Mouse (Mus musculus): ENCODE data around the gene Bfsp1.

The Bfsp1 gene

DNA sequence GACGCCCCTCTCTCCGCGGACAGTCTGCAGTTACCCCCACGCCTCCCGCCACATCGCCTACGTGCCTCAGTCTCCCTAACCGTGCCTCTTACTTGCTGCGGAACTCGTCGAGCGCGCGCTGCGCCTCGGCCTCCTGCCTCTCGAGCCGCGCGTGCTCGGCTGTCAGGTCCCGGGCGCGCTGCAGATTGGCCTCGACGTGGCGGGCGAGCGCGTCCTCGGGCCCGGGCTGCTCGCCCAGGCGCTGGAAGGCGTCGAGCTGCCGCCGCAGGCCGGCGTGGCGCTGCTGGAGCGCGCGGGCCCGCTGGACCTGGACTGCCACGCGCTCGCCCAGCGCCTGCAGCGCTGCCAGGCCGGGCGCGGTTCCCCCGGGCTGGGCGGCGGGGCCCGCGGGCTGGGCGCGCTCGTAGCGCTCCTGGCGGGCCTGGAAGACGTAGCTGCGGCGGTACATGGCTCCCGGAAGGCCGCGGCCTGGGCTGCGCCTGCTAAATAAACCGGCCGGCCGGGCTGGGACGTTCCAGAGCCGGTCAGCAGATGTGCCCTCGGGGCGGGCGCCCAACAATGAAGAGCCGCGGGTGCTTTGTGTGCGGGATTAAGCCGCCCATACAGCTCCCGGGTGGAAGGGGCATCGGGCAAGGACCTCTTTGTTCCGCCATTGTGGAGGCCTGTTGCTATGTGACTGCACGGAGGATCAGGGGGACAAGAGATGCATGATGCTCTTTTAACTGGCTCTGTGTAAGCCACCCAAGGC, at the start of gene Bfsp1:
TSS of gene Bfsp1 (minus strand) at position 690 of the 748 bp plus-strand sequence.
- DNase-seq, result no peak

DNA sequence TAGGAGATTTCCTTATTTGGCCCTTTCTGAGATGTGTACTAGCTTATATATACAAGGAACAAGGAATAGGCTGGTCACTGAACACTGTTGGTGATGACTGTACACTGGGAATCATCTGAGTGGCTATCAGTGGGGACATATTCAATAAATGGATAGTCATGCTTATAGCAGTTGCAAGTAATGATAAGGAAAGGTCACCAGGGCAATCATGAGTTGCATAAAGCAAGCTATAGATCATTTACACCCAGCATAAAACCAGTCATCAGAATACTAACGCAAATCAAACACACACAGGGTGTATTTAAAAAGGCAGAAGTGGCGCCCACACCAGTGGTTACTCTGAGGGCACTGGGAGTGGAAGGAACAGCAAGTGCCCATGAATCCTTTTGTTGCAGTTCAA, 49.2 kb upstream of the Bfsp1 start:
- DNase-seq, result no peak

DNA sequence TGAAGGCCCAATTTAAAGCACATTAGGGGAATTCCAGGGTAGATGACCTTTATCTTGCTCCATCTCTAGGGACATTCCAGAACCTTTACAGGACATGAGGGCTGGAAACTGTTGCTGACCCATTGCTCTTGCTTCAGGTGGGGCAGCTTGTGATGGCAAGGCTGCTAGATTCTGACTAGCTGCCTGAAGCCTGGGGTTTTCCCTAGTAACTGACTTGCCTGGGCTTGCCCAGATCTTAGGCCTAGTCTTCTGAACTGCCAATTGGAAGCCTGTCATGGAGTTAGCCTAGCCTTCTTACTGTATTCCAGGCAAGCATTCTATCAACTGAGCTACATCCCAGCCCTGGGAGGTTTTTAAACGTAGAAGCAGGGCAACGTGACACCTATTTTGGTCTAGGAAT, 46.3 kb upstream of the Bfsp1 start:
- no peak for DNase-seq

DNA sequence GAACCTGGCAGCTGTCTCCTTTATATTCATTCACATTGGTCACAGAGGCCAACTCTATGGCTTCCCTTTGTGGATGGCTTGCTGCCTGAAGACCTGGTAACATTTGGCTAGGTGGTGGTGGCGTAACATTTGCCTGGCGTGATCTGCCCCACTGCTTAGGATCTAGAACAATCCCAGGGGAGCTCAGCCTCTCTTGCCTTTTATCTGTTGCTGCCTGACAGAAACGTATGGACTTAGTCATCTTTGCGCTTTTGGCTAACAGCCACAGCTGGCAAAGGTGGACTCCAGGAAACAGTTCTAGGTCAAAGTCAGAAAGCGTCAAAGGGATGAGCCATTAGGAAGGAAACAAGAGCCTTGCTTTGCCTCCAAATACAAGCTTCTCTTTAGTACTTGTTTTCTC, 41.9 kb upstream of the Bfsp1 start:
- DNase-seq, result no peak

DNA sequence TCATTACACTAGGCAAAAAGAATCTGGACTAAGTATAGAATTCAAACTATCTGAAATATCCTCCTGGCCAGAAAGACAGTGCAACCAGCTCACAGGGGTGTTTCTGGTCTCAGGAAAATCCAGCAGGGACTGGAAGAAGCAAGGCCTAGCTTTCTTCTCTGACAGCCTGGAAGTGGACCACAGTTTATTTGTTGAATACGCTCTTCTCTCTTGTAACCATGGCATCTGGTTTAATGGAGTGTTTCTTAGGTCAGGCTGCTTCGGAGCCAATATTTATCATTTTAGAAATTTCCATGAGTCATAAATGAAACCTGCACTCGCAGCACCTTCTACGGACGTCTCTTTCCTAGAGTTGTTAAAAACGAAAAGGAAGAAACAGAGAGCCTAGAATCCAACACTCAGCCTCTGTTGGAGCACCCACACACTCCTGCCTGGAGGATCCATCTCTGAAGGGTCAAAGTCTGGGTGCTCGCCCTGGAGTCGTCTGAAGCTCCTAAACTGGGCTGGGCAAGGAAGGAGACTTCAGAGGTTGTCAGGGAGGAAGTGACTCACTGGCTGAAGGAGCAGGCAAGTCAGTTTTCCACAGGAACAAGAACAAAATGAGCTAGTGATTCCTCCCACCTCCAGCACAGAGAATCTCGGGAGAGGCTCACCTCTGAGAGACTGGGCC, 40.5 kb upstream of the Bfsp1 start:
- DNase-seq, result no peak

DNA sequence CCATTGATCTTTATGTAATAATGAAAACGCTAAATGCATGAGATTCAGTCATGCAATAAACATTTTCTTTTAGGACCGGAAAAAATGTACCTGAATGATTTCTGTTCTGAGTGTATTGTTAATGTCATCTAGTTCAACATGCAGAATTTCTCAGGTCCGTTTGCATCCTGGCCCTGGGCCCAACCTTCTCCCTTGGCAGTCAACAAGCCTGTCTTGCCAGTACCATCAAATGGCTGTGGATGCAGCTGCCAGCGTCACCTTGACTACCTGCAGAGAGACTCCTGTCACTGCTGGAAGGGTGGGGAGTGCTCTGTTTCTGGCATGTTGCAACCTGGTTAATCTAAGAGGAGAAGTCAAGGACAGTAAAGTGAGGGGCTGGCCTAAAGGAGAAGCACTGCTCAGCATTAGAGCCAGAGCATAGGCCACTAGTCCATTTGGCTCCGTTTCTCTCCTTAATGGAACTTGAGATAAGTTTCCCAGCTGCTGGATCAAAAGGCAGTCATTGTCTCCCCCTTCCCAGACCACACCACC, 37.9 kb upstream of the Bfsp1 start:
- no peak for DNase-seq

DNA sequence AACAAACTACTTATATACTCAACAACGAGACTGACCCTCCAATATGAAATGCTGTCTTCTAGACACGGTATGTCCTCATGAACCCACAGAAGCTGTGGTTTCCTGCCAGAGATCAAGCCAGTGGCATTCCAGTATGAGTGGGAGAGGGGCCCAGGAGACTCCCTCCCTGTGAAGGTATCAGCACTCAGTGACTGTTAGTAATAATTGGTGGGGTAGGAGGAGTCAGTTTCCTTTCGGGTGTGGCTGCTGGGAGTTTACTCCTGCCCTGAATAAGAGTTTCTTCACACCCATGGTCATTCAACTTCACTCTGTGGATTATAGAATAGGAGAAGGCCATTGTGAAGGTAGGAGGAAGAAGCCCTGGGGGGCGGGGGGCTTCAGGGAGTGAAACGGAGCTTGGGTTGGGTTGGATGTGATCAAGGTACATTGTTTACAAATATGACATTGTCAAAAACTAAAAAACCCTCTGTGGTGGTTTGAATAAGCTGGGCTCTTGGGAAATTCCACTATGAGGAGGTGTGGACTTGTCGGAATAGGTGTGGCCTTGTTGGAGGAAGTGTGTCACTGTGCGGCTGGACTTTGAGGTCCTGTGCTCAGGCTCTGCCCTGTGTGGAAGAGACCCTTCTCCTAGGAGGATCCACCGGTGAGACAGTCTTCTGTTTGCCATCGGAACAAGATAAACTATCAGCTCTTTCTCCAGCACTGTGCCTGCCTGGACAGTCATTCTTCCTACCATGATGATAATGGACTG, 36.7 kb upstream of the Bfsp1 start:
- DNase-seq, result no peak

DNA sequence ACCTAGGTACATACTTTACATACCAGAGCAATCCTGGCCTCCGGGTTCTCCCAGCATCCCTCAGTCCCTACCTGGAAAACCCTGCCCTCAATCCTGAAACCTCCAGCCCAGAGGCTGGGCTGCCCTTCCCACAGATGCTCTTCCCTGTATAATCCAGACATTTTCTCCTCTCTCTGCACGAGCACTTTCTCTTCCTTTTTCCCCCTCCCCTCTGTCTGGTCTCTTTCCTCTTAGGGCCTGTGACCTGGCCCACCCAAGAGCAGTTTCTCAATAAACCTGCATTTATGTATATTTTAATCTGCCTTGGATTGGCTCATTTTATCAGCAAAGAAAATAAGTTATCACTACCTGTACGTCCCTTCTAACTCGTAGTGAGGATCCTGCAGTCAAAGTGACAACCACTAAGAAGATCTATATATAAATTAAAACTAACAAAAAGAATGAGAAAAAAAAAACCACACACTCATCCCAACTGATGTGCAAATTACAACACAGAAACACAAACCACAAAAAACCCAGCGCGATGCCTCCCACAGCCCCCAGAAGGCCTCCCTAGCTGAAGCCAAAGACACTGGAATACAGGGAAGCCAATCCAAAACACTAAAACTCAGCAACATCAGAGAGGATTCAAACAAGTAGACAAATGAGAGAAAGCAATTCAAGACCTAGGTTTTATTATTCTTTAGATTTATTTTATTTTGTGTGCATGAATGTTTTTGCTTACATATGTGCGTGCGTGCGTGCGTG, 28.5 kb upstream of the Bfsp1 start:
- no peak for DNase-seq

DNA sequence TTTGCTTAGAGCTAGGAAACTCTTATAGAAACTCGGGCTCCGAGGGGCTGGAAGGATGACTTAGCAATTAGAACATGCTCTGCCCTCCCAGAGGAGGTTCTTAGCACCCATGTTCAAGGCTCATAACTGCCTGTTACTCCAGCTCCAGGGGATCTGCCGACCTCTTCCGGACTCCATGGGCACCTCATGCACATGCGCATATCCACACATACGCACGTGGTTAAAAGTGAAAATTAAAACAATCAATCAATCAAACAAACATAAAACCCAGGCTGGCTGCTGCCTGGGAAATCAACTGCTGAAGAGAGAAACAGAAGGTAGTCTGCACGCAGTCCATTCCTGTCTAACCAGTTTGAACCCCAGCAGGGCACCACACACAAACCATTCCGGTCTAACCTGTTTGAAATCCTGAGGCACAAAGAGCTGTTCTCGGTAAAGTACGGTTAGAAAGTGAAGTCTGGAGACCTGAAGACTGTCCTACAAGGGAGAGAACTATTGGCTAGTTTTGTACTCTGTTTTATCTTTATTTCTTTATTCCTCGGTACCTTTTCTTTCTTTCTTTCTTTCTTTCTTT, 27.0 kb upstream of the Bfsp1 start:
- no peak for DNase-seq

DNA sequence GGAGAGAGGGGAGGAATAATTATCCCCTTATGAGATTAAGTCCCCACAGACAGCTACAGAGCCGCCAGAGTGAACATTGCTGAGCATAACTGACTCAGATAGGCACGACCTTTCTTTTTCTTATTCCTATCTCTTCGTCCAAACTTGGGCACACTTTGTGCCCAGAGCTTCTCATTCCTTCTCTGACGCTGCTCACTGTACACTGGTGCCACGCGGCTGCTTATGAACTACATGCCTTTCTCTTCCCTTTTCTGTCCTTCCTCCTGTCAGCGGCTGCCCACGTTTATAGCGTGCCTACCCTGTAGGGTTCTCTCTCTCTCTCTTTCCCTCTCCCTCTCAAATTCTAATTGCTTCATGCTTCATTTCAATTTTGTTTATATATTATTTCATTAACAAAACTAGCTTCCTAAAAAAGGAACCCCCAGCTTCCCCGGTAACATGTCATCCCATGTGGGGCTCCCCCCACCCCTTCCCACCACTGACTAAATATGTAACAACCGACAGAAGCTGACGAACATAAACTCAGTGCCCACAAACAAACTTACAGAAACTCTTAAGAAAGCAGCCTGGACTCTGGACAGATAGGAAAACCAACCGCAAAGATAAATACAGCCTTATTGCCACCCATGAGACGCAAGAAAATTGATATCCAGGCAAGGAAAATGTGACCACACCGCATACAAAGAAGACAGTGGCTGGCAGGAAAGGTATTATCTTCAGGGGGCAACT, 26.3 kb upstream of the Bfsp1 start:
- DNase-seq, result no peak

DNA sequence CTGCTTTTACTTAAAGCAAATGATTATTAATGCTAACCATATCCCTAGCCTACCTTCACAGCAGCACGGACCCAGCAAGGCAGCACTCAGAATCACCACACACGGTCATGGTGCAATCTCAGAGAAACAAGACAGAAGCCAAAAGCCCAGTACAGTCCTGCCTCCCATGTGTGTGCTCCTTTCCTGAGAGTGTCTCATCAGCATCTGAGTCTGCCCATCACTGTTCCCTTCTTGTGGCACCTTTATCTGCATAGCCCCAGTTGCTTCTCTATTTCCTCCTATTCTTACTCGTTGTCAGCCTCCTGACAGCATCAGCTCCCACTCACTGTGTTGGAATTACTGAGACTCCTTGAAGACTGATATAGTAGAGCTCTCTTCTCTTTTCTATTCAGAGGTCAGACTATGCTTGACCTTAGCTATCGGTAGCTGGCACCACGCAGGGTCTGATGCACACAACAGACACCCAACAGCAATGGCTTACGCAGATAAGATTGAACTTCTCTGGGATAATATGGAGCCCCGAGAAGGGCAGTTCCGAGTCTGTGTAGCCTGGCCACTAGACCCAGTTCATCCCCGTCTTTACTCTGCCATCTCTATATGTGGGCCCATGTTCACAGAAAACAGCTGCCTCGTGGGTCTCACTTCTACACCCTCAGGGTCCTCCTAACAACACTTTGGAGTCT, 19.8 kb upstream of the Bfsp1 start:
- no peak for DNase-seq

DNA sequence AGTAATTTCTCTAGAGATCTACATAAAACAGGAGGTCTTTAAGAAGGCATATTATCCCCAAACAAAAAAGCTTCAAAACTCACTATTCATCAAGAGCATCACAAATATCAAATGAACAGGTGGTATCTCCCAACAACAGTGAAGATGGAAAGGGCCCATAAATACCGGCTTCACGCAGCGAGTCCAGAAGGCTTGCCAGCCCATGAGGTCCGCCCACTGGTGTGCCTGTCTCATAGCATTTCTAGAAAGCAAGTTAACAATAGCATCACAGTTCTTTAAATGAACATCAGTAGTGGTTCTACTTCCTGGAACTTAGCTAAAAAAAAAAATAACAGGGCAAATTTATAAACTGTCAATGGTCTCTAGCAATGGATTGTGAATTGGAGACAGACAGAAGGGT, 19.0 kb upstream of the Bfsp1 start:
- DNase-seq, result no peak

DNA sequence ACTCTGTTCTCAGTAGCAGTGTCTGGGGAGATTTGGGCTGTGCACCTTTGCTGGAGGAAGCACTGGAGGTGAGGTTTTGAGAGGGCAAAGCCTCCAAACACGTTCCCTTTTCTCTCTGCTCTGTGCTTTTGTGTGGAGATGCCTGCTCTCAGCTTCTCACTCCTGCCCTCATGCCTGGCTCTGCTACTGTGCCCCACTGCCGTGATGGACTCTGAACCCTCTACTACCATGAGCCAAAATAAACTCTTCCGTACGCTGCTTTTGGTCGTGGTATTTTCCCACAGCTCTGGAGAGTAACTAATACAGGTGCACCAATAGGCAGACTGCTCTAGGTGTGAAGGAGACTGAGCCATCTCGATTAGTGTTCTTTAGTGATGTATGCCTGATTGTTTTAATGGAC, 16.3 kb upstream of the Bfsp1 start:
- no peak for DNase-seq

DNA sequence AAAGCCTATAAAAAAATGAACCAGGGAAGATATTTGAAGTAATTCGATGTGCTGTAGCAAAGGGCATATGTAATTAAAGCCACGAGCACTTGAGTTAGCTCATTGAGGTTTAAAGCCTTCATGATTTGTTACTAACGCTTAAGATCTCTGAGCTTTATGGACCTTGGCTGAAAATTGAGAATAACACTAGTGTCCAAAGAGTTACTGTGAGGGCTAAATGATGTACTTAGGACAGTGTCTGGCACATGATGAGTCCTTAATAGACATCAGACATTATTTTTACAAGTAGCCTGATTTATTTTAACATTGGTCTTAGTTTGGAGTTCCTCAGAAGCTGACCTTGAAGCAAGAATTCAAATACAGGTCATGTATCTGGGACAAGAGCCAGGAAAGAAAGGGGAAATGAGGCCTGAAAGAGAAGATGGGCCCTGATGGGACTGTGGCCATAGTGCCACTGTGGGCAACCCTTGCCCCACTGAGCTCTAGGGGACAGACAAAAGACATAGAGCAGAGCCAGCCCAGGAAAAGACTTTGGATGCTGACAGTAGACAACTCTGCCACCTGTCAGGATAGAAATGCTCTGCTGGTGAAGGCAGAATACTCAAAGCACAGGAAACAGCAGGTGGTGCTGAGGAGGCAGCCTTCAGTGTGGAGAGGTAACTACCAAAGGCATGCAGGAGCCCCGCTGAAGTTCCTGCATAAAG, 14.1 kb upstream of the Bfsp1 start:
- DNase-seq, result no peak

DNA sequence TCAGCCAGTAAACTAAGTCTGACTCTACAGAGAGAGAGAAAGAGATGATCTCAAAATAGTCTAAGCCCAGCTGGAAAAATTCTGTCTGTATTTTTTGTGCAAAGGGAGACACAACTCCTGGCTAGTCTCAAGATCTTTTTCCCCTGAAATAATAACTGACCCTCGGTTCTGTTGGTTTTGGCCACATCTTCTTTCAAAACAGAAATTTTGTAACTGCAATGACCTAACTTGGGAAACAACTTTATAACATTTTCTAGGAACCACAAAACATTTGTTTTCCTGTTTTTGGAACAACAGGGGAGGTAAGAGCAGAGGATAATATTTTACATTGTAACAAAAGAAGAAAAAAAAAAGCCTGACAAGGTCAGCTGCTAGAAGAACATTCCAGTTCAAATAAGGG, 13.1 kb upstream of the Bfsp1 start:
- no peak for DNase-seq

DNA sequence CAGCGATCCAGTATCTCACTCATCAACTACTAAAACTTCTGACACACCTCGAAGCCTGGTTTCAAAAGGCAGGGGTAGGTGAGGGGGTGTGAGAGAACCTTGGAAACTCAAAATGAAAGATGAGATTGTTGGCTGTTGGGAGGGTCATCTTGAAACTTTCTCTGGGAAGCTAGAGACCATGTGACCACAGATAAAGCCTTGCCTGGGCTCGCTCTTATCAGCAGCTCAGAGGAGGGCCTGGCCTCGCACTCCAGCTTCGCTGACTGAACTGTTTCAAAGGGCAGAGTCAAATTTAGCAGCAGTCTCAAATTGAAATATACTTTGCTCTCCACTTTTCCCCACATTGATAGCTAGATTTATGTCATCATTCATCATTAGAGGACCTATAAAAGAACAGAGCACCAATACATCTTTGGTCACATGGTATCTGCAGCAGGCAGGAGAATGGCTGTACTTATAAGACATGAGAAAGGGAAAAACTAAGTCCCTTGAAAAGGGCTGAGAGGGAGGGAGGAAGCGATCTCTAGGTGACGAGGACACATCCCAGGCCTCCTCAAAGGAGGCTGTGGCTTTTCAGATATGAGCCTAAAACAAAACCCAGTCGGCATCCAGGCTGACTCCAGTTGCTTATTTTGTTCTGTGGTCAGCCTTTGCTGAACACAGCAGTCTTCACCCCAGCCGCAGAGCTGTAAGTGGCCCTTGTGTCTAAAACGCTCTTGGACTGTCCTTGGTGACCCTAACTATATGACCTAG, 8.1 kb upstream of the Bfsp1 start:
- no peak for DNase-seq

DNA sequence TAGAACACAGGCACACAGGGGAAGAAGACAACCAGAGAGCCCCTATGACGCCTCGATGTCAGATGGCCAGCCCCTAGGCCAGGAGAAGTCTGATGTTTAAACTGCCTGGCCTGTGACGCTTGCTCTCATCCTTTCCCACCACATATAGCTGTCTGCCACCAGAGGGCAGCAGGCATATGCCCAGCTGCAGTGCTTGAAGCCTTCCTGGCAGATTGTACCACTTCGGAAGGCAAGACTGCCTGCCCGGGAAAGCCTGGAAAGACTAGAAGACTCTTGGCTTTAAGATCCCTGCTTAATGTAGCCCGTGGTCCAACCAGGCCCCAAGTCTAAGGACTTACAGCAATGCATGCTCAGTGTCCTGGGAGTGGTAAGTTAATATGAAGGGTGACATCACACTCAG, 4.4 kb upstream of the Bfsp1 start:
- DNase-seq, result peak; percentile 13 to 20

DNA sequence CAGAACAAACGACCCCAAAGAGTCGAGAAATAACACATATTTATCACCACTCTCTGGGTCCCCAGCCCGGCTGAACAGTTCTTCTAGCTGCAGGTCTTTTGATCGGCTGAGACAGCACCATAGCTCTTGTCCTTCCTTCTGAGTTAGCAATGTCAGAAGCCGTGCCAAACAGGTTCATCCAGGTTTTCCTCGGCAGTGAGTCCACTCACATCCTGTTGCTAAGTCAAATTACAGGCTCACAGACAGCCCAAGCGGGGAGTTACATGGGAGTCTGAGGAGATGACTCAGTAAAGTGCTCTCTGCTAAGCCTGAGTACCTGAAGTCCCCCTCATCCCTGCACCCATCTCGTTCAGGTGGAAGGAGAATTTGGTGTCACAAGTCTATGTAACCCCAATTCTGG, 1.6 kb upstream of the Bfsp1 start:
- no peak for DNase-seq

DNA sequence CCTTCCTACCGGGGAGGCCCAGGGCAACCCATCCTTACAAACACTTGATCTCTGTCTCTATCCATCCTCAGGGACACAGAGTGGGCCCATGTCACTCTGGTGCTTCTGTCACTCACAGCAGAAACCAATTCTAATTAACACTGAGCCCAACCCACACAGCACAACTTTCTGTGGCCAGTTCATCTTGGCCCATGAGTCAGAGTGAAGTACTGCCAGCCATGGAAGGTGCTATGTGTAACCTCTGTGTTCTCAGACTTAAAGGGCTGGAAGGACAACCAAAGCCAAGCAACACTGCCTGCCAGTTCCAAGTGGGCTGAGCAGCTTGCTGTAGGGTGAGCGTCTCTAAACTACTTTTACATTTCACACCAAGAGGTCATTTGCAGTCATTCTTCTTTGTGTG, 3.8 kb downstream of the Bfsp1 start:
- DNase-seq, result no peak

DNA sequence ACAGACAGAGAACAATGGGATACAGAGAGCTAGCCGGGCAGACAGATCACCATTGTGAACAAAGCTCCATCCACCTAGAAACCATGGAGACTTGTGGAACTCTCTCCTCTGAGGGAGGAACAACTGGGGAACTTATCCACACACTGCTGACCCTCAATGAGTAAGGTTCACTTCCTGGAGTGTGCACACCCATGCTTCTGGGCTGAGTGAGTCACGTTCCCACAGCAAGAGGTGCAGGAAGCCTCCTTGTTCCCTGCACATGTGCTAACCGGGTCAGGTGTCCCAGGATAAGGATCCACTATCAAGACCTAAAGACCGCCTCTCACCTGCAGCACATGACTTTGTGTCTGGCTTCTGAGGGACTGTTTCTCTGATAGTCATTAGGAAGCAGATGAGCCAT, 9.5 kb downstream of the Bfsp1 start:
- no peak for DNase-seq

Data from thymus, adult 18-20 months (tissue).